Mouse (Mus musculus) cerebellum, adult 2 months (tissue): ENCODE results near the gene B3gnt9. TPM values are rescaled to one million over a fixed set of nuclear protein-coding genes. Genes with fewer than 3 reads are reported as not detected.
A peak's percentile ranks its signal among the peaks of the same experiment; 100 is the strongest.
"Not testable (repeated sequence)": the region's sequence is repeated elsewhere in the genome, so short reads cannot be mapped to it uniquely, and the experiment has no call there.

Source experiments
- DNase-seq, 2 experiments: peaks; one replicate each; pipeline ENCODE4 v3.0.0; 2021
- H3K27ac ChIP-seq: fragments of 200-500 bp; 2 replicates; pipeline ENCODE4 v1.5.1; 2012; ENCODE audit warnings: low read length, control low read depth, inconsistent platforms; ENCODE audit not compliant: insufficient read depth
- H3K27me3 ChIP-seq: fragments of 200-500 bp; 2 replicates; pipeline ENCODE4 v1.6.1; 2012; ENCODE audit warnings: inconsistent platforms, mild to moderate bottlenecking, low read length, moderate library complexity; ENCODE audit not compliant: control insufficient read depth, insufficient read depth
- H3K4me1 ChIP-seq: fragments of 200-500 bp; 2 replicates; pipeline ENCODE4 v1.6.1; 2011; ENCODE audit warnings: low read length; ENCODE audit not compliant: control insufficient read depth, insufficient read depth
- H3K4me3 ChIP-seq: fragments of 200-500 bp; replicated peaks from 2 replicates; pipeline ENCODE3; 2011; ENCODE audit warnings: mild to moderate bottlenecking, low read depth, low read length, control low read depth; ENCODE audit not compliant: insufficient read depth
- CTCF ChIP-seq: fragments of 200-500 bp; IDR thresholded peaks from 2 replicates; pipeline ENCODE4 v1.5.1; 2011; ENCODE audit warnings: low read depth, mild to moderate bottlenecking, control low read depth, low read length, moderate library complexity, borderline replicate concordance; ENCODE audit not compliant: insufficient read depth
- POLR2A ChIP-seq: fragments of 200-500 bp; IDR thresholded peaks from 2 replicates; pipeline ENCODE4 v1.6.1; 2011; ENCODE audit warnings: low read length, control low read depth, borderline replicate concordance; ENCODE audit not compliant: insufficient read depth
- WGBS: fragments of 180-500 bp; shearing (Covaris S2); methylation state at CpG from one replicate; pipeline ENCODE4 v1.1.7; 2018; 5-methylcytosine and 5-hydroxymethylcytosine counted together
- polyA plus RNA-seq: library from polyadenylated mRNA; depleted of rRNA; stranded (reverse); fragments of >200 nt; gene quantifications from 2 replicates; pipeline ENCODE4 v1.2.3, GENCODE M21; 2012

The B3gnt9 gene
- polyA plus RNA-seq, 1 experiment: 6.3 TPM

GRCm38 (mm10) chr8:105295256-105295655 is 40.3 kb upstream of the B3gnt9 start:
- peaks cover 36% of the 10 kb centered on the region for H3K4me1 ChIP-seq
- H3K27ac ChIP-seq: peak overlapping the region; percentile 8; the same call in 1 of the 2 replicates

GRCm38 (mm10) chr8:105294776-105295175 is 39.8 kb upstream of the B3gnt9 start:
- WGBS: 68% methylated on average over 9 of the region's 9 CpGs
- no peak overlapping the region for H3K4me3 ChIP-seq
- no peaks in the 10 kb centered on the region for H3K27me3 ChIP-seq
- no peak for DNase-seq
- peaks cover 40% of the 10 kb centered on the region for H3K4me1 ChIP-seq
- H3K27ac ChIP-seq: peak overlapping the region; percentile 1
- no peak for TF ChIP-seq POLR2A
- no peak for TF ChIP-seq CTCF

More at GRCm38 (mm10) chr8:105295256-105295655, 40.3 kb upstream of the B3gnt9 start:
- 61% methylated on average over 11 of the region's 11 CpGs for WGBS
- no peak for DNase-seq
- TF ChIP-seq POLR2A (no peak), CTCF (no peak)
- H3K4me3 ChIP-seq: no peak overlapping the region
- no peaks in the 10 kb centered on the region for H3K27me3 ChIP-seq

GRCm38 (mm10) chr8:105293405-105293804 is 38.5 kb upstream of the B3gnt9 start:
- WGBS: 10% methylated on average over 19 of the region's 19 CpGs
- peak overlapping the region; percentile 78 for H3K27ac ChIP-seq
- peak overlapping the region; percentile 45 for H3K4me3 ChIP-seq
- H3K27me3 ChIP-seq: no peaks in the 10 kb centered on the region
- no peak for TF ChIP-seq POLR2A
- TF ChIP-seq CTCF: no peak
- DNase-seq: peak; percentile 86 to 87
- H3K4me1 ChIP-seq: peaks cover 35% of the 10 kb centered on the region

- peak overlapping the region; percentile 78 for H3K27ac ChIP-seq
- 50% methylated on average over 7 of the region's 7 CpGs for WGBS
- TF ChIP-seq CTCF (no peak), POLR2A (no peak)
- peak; percentile 55 to 62 for DNase-seq
- peak overlapping the region; percentile 45 for H3K4me3 ChIP-seq
- no peaks in the 10 kb centered on the region for H3K27me3 ChIP-seq
- peaks cover 34% of the 10 kb centered on the region for H3K4me1 ChIP-seq
These were observed 37.5 kb upstream of the B3gnt9 start for GRCm38 (mm10) chr8:105292471-105292870.

GRCm38 (mm10) chr8:105291802-105292201 is 36.8 kb upstream of the B3gnt9 start:
- not testable (repeated sequence) for H3K27ac ChIP-seq, H3K4me3 ChIP-seq, H3K27me3 ChIP-seq, DNase-seq
- WGBS: 70% methylated on average over 3 of the region's 3 CpGs
- peaks cover 34% of the 10 kb centered on the region for H3K4me1 ChIP-seq

GRCm38 (mm10) chr8:105291364-105291763 is 36.4 kb upstream of the B3gnt9 start:
- not testable (repeated sequence) for H3K27me3 ChIP-seq, H3K27ac ChIP-seq, DNase-seq, H3K4me3 ChIP-seq
- H3K4me1 ChIP-seq: peaks cover 34% of the 10 kb centered on the region
- WGBS: 76% methylated on average over 8 of the region's 8 CpGs

GRCm38 (mm10) chr8:105290554-105291314 is 35.8 kb upstream of the B3gnt9 start:
- peak; percentile 85 to 90 for DNase-seq
- no peak overlapping the region for H3K27ac ChIP-seq
- peaks cover 31% of the 10 kb centered on the region for H3K4me1 ChIP-seq
- 8% methylated on average over 31 of the region's 31 CpGs for WGBS
- peak; percentile 81 for TF ChIP-seq CTCF
- no peak for TF ChIP-seq POLR2A
- H3K4me3 ChIP-seq: peak overlapping the region; percentile 69
- no peaks in the 10 kb centered on the region for H3K27me3 ChIP-seq

- peaks cover 24% of the 10 kb centered on the region for H3K4me1 ChIP-seq
- TF ChIP-seq POLR2A: no peak
- TF ChIP-seq CTCF: peak; percentile 60; the same call in 1 of the 2 replicates
- H3K4me3 ChIP-seq: peak within 1 kb of the TSS; percentile 69
- 1% methylated on average over 43 of the region's 43 CpGs for WGBS
- H3K27me3 ChIP-seq: no peaks in the 10 kb centered on the region
- H3K27ac ChIP-seq: peak within 1 kb of the TSS; percentile 55
- DNase-seq: peak; percentile 73 to 76
These were observed 35.0 kb upstream of the B3gnt9 start, which contains the start of gene 4931428F04Rik for GRCm38 (mm10) chr8:105289805-105290460. 4931428F04Rik (minus strand) TSS chr8:105289864.
